Mouse (Mus musculus): ENCODE measurements around the gene Madd.

GRCm38 (mm10) chr2:91187431-91187830 lies 3.8 kb upstream of the Madd start:
- TF ChIP-seq CTCF (IDR thresholded peaks at IDR 0.05; ENCODE audit: low read depth, low read length), result no peak
- no peak for TF ChIP-seq POLR2A (IDR thresholded peaks at IDR 0.05; ENCODE audit: extremely low read depth, insufficient read depth, low read length)
